Mouse (Mus musculus) MEL (cell line): ENCODE measurements around the gene Spi1. TPM values are rescaled to one million over a fixed set of nuclear protein-coding genes. Genes with fewer than 3 reads are reported as not detected.

ENCODE experiments used
- DNase-seq: peaks from one replicate; pipeline ENCODE4 v3.0.0; 2011; ENCODE audit warnings: low read depth, low spot score
- H3K27ac ChIP-seq: 2 replicates; pipeline ENCODE4 v1.5.1; 2012; ENCODE audit warnings: low read depth, mild to moderate bottlenecking, control low read depth, low read length, moderate library complexity; ENCODE audit not compliant: control insufficient read depth
- H3K27me3 ChIP-seq, 2 experiments: fragments of 150-350 bp in 1 of 2; sonication (generic) in 1 of 2; 2 replicates each; pipeline ENCODE4 v1.6.1; 2012; ENCODE audit warnings: low read length in 2 of 2, mild to moderate bottlenecking in 2 of 2, improper control_type of control experiment in 1 of 2, moderate library complexity in 1 of 2; ENCODE audit not compliant: insufficient read depth in 2 of 2, control insufficient read depth in 1 of 2
- H3K36me3 ChIP-seq, 2 experiments: 2 replicates each; pipeline ENCODE4 v1.6.1; 2012 to 2014; ENCODE audit warnings: low read length in 2 of 2, improper control_type of control experiment in 1 of 2, inconsistent platforms in 1 of 2, mild to moderate bottlenecking in 1 of 2; ENCODE audit not compliant: insufficient read depth in 2 of 2, control insufficient read depth in 1 of 2
- H3K4me1 ChIP-seq, 2 experiments: fragments of 150-350 bp in 1 of 2; sonication (generic) in 1 of 2; 2 replicates each; pipeline ENCODE4 v1.6.1; 2012; ENCODE audit warnings: low read length in 2 of 2, improper control_type of control experiment in 1 of 2, mild to moderate bottlenecking in 1 of 2; ENCODE audit not compliant: insufficient read depth in 2 of 2, control insufficient read depth in 1 of 2
- H3K4me3 ChIP-seq, 2 experiments: fragments of 150-350 bp in 1 of 2; sonication (generic) in 1 of 2; 2 replicates each; pipeline ENCODE4 v1.5.1; 2012; ENCODE audit warnings: low read depth in 2 of 2, low read length in 2 of 2, mild to moderate bottlenecking in 2 of 2, moderate library complexity in 2 of 2, control low read depth in 1 of 2, improper control_type of control experiment in 1 of 2; ENCODE audit not compliant: control insufficient read depth in 1 of 2, insufficient read depth in 1 of 2
- H3K79me2 ChIP-seq: 2 replicates; pipeline ENCODE4 v1.6.1; 2012; ENCODE audit warnings: mild to moderate bottlenecking, low read length, moderate library complexity; ENCODE audit not compliant: control insufficient read depth, poor library complexity, insufficient read depth
- H3K9ac ChIP-seq: 2 replicates; pipeline ENCODE4 v1.6.1; 2012; ENCODE audit warnings: low read depth, mild to moderate bottlenecking, control low read depth, low read length, moderate library complexity; ENCODE audit not compliant: control insufficient read depth, poor library complexity, severe bottlenecking
- H3K9me3 ChIP-seq: fragments of 150-350 bp; sonication (generic); replicated peaks from 2 replicates; pipeline ENCODE4 v1.6.1; 2012; ENCODE audit warnings: mild to moderate bottlenecking, low read length, improper control_type of control experiment, moderate library complexity; ENCODE audit not compliant: insufficient read depth
- CHD1 ChIP-seq: IDR thresholded peaks from 2 replicates; pipeline ENCODE4 v1.6.1; 2012; ENCODE audit warnings: low read depth, mild to moderate bottlenecking, inconsistent platforms, low read length, improper control_type of control experiment
- CHD2 ChIP-seq: IDR thresholded peaks from 2 replicates; pipeline ENCODE4 v1.6.1; 2011; ENCODE audit warnings: low read length, improper control_type of control experiment
- E2F4 ChIP-seq: IDR thresholded peaks from 2 replicates; pipeline ENCODE4 v1.6.1; 2011; ENCODE audit warnings: low read depth, low read length, improper control_type of control experiment, borderline replicate concordance
- EP300 ChIP-seq, 2 experiments: IDR thresholded peaks; 2 replicates each; pipeline ENCODE4 v1.6.1; 2011; ENCODE audit warnings: improper control_type of control experiment in 2 of 2, low read length in 2 of 2, low read depth in 1 of 2, mild to moderate bottlenecking in 1 of 2
- GATA1 ChIP-seq: IDR thresholded peaks from 2 replicates; pipeline ENCODE4 v1.6.1; 2011; ENCODE audit warnings: low read depth, low read length, improper control_type of control experiment
- KAT2A ChIP-seq: conservative IDR thresholded peaks from 2 replicates; pipeline ENCODE4 v1.6.1; 2012; ENCODE audit warnings: low read depth, low read length, improper control_type of control experiment, inconsistent platforms
- MEF2A ChIP-seq: IDR thresholded peaks from 2 replicates; pipeline ENCODE4 v1.6.1; 2014; ENCODE audit warnings: low read depth, mild to moderate bottlenecking, inconsistent platforms, low read length, improper control_type of control experiment; ENCODE audit not compliant: poor library complexity, insufficient replicate concordance, severe bottlenecking; ENCODE audit errors: extremely low read depth
- MXI1 ChIP-seq: IDR thresholded peaks from 2 replicates; pipeline ENCODE4 v1.6.1; 2011; ENCODE audit warnings: mild to moderate bottlenecking, low read depth, low read length, improper control_type of control experiment
- MYB ChIP-seq: IDR thresholded peaks from 2 replicates; pipeline ENCODE4 v1.6.1; 2011; ENCODE audit warnings: mild to moderate bottlenecking, low read depth, low read length, improper control_type of control experiment
- POLR2AphosphoS2 ChIP-seq: IDR thresholded peaks from 2 replicates; pipeline ENCODE4 v1.6.1; 2011; ENCODE audit warnings: low read length, improper control_type of control experiment
- RCOR1 ChIP-seq: IDR thresholded peaks from 2 replicates; pipeline ENCODE4 v1.6.1; 2012; ENCODE audit warnings: low read depth, mild to moderate bottlenecking, inconsistent platforms, low read length, improper control_type of control experiment
- SIN3A ChIP-seq: IDR thresholded peaks from 2 replicates; pipeline ENCODE4 v1.6.1; 2012; ENCODE audit warnings: low read length, improper control_type of control experiment, inconsistent platforms
- SMC3 ChIP-seq: IDR thresholded peaks from 2 replicates; pipeline ENCODE4 v1.6.1; 2011; ENCODE audit warnings: low read depth, low read length, improper control_type of control experiment
- UBTF ChIP-seq: IDR thresholded peaks from 2 replicates; pipeline ENCODE4 v1.6.1; 2012; ENCODE audit warnings: low read depth, mild to moderate bottlenecking, inconsistent platforms, low read length, improper control_type of control experiment, moderate library complexity, borderline replicate concordance; ENCODE audit not compliant: insufficient read depth
- USF1 ChIP-seq: IDR thresholded peaks from 2 replicates; pipeline ENCODE4 v1.6.1; 2014; ENCODE audit warnings: low read depth, mild to moderate bottlenecking, inconsistent platforms, low read length, improper control_type of control experiment, moderate library complexity
- USF2 ChIP-seq, 2 experiments: IDR thresholded peaks; 2 replicates each; pipeline ENCODE4 v1.6.1; 2011 to 2012; ENCODE audit warnings: improper control_type of control experiment in 2 of 2, low read length in 2 of 2, borderline replicate concordance in 1 of 2, inconsistent platforms in 1 of 2, low read depth in 1 of 2, mild to moderate bottlenecking in 1 of 2; ENCODE audit not compliant: insufficient read depth in 1 of 2
- ZC3H11A ChIP-seq: IDR thresholded peaks from 2 replicates; pipeline ENCODE4 v1.6.1; 2012; ENCODE audit warnings: low read depth, mild to moderate bottlenecking, inconsistent platforms, low read length, improper control_type of control experiment
- polyA plus RNA-seq, 2 experiments: library from polyadenylated mRNA; stranded (reverse) in 1 of 2; unstranded in 1 of 2; fragments of >175 nt in 1 of 2; fragments of >200 nt in 1 of 2; gene quantifications; 2 replicates each; pipeline versions ENCODE4 v1.2.1 to v1.2.4; 2012; ENCODE audit warnings: low replicate concordance in 2 of 2, low read depth in 1 of 2; ENCODE audit not compliant: insufficient read length in 2 of 2, insufficient read depth in 1 of 2, missing spikeins in 1 of 2
- total RNA-seq: library from RNA; depleted of rRNA; stranded (reverse); fragments of 300-350 nt; gene quantifications from 2 replicates; pipeline ENCODE4 v1.2.3, GENCODE M21; 2012

Spi1 gene
- total and polyA plus RNA-seq, 3 experiments: 95.9 to 142 (median 129) TPM

DNA sequence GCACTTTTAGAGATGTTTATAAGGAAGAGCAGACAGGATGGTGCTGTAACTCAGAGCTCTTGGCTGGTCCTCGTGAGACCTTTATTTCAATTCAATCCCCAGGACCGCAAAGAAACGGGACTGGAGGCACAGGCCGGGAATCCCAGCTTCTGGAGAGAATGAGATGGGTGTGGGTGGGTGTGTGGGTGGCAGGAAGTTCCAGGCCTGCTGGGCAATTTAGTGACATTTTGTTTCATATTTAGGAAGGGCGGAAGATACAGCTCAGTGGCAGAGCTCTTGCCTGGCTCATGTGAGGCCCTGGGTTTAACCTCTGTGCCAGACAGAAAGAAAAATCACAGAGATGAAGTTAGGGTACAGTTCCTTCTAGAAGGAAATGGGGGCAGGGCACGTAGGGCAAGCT lies 8.0 kb downstream of the Spi1 start:
- peaks cover 1% of the 10 kb centered on the region; the same call in 1 of the 2 replicates for H3K79me2 ChIP-seq
- no peak for DNase-seq
- H3K9ac ChIP-seq: peak overlapping the region; percentile 35
- H3K9me3 ChIP-seq: no peaks in the 10 kb centered on the region
- H3K4me1 ChIP-seq: peaks cover 2 to 46% of the 10 kb centered on the region in 2 experiments; a peak in 3 of 4 replicates
- no peak overlapping the region for H3K4me3 ChIP-seq
- no peaks in the 10 kb centered on the region for H3K27me3 ChIP-seq
- peaks cover 0 to 38% of the 10 kb centered on the region in 2 experiments; a peak in 2 of 4 replicates for H3K36me3 ChIP-seq
- H3K27ac ChIP-seq: peak overlapping the region; percentile 99
- no peak for TF ChIP-seq GATA1
- TF ChIP-seq USF2 (IDR thresholded peaks at IDR 0.05; ENCODE audit: borderline replicate concordance in 1 of 2, insufficient read depth in 1 of 2, low read depth in 1 of 2, low read length in 2 of 2): no peak
- no peak for TF ChIP-seq CHD2
- TF ChIP-seq SIN3A: no peak
- no peak for TF ChIP-seq RCOR1
- TF ChIP-seq MEF2A: no peak
- no peak for TF ChIP-seq CHD1
- TF ChIP-seq E2F4: no peak
- TF ChIP-seq ZC3H11A: no peak
- TF ChIP-seq SMC3: no peak
- no peak for TF ChIP-seq MXI1
- TF ChIP-seq POLR2AphosphoS2: no peak
- no peak for TF ChIP-seq MYB
- TF ChIP-seq KAT2A: no peak
- no peak for TF ChIP-seq USF1
- no peak for TF ChIP-seq UBTF
- TF ChIP-seq, all 39 proteins: peak for 0

- Histone ChIP-seq H3K36me3 (peaks cover 0 to 38% of the 10 kb centered on the region in 2 experiments; a peak in 2 of 4 replicates), H3K9ac (no peak overlapping the region; the same call in 1 of the 2 replicates), H3K4me1 (peaks cover 2 to 48% of the 10 kb centered on the region in 2 experiments; a peak in 3 of 4 replicates), H3K4me3 (no peak overlapping the region), H3K27ac (peak overlapping the region; percentile 99), H3K27me3 (no peaks in the 10 kb centered on the region), H3K9me3 (no peaks in the 10 kb centered on the region), H3K79me2 (peaks cover 1% of the 10 kb centered on the region; the same call in 1 of the 2 replicates)
- no peak for DNase-seq
- TF ChIP-seq KAT2A (no peak), EP300 (IDR thresholded peaks at IDR 0.05; ENCODE audit: low read depth in 1 of 2, low read length in 2 of 2) (0 out of 4 replicates have a peak, but pooled peaks of 1 of the 2 experiments have one; percentile 2)
Measured at GRCm38 (mm10) chr2:91090827-91091226, 8.6 kb downstream of the Spi1 start.
